Mouse (Mus musculus) urinary bladder, adult 18-20 months (tissue): ENCODE results near the gene Ftsj3.
"Not testable (repeated sequence)": the region's sequence is repeated elsewhere in the genome, so short reads cannot be mapped to it uniquely, and the experiment has no call there.

Experiments
- DNase-seq, 2 experiments: peaks; one replicate each; pipeline ENCODE4 v3.0.0; 2022; ENCODE audit warnings: low spot score in 2 of 2, mixed read lengths in 2 of 2

Ftsj3 gene

GRCm38 (mm10) chr11:106268326-106269059 is 12.6 kb upstream of the Ftsj3 start:
- peak; percentile 49 to 88 for DNase-seq

- DNase-seq = no peak
These were observed 12.0 kb upstream of the Ftsj3 start for GRCm38 (mm10) chr11:106267871-106268270.

DNA sequence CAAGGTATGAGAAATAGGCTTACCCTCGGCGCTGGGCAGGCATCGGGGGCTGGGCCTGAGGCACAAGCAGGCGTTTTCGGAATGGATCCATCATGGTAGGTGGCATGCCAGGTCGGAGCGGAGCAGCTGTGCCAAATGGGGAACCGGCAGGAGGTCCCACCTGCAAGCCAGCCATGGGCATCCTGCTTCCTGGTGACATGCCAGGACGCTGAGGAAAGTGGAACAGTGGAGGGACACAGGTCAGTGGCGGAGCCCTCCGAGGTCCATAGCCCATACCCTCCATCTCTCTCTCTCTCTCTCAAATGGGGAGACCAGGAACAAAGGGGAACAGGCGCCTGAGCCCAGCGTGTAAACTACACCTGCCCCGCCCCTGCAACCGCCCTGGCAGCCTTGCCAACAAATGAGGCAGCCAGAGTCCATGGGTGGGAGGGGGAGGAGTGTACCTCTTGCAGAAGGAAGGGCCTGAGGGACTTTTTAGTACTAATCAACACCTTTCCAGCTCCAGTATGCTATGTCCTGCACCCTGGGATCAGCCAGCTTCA is 11.5 kb upstream of the Ftsj3 start:
- peak; percentile 62 to 78 for DNase-seq

GRCm38 (mm10) chr11:106266431-106266830 is 10.6 kb upstream of the Ftsj3 start:
- no peak for DNase-seq

DNA sequence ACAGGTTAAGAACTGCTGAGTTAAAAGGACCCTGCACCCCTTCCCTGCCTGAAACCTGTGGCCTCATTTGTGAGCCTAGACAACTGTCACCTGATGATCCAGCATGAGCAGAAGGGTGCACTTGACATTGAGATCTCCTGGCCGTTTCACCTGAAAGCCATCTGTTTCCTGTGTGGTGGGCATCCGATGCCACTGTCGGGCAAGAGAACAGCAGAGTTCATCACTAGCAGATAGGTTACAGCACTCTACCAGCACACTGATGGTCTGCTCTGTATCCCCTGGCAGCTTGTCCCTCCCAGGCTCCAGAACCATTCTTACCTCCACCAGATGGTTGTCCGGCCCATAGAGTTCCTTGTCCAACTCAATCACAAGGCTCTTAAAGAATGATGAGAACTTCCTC is 9.7 kb upstream of the Ftsj3 start:
- no peak for DNase-seq

- no peak for DNase-seq
These were observed 9.1 kb upstream of the Ftsj3 start for GRCm38 (mm10) chr11:106264988-106265387.

- DNase-seq = no peak
These were observed 8.1 kb upstream of the Ftsj3 start for GRCm38 (mm10) chr11:106263963-106264362.

DNA sequence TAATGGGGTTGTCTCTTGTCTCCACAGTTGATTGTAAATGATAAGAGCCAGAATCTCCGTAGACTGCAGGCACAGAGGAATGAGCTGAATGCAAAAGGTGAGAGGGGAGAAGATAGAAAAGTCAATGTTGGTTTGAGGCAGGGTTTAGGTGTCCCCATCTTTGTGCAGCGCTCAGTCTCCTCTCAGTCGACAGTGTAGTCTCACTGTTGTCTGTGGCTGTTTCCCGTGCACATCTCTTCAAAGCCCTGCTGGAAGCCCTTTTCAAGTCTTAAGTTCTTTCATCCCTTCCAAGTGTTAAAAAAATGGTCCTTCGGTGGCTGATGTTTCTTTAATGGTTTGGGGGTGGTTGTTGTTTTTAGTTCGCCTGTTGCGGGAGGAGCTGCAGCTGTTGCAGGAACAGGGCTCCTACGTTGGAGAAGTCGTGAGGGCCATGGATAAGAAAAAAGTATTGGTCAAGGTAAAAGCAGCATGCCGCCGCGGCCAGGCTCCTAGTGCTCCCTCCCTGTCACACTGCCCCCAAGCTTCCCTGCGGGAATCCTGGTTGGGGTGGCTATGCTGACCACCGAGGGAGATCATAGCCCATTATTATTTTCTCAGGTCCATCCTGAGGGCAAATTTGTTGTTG is 5.1 kb upstream of the Ftsj3 start:
- no peak for DNase-seq

GRCm38 (mm10) chr11:106256775-106257174 is 896 bp upstream of the Ftsj3 start:
- DNase-seq = no peak

GRCm38 (mm10) chr11:106255174-106255573 is 705 bp downstream of the Ftsj3 start:
- DNase-seq = no peak

DNA sequence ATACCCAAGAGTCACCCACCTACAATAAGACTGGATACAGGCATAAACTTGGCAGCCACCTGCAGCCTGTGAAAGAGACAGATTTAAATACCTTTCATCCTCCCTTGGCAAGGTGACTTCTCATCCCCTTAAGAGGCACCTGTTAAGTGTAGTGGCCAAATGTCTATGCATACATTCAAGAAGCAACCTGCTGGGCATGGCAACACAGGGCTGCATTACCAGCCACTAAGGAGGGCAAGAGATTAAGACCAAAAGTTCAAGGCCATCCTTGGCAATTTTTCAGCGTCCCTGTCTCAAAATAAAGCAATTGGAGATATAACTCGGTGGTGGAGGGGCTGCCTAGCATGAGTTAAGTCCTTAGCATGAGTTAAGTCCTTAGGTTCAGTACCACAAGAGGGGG is 1.1 kb downstream of the Ftsj3 start:
- no peak for DNase-seq

DNA sequence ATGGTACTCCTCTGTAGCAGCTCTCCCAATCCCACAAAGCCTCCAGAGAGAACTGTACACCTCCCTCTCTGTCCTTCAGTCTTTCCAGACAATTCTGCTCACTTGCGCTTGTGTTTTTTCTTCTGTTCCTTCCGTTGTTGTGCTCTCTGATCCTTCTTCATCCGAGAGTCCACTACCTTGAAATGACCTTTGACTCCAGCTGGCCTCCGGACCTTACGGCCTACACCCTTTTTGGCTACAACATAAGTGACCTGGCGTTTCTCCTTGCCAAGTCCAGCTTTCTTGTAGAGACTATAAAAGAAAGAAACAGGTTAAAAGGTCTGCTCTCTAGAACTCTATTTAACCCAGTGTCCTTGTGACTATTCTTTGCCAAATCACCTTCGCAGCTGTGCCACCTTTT is 6.6 kb downstream of the Ftsj3 start:
- no peak for DNase-seq

DNA sequence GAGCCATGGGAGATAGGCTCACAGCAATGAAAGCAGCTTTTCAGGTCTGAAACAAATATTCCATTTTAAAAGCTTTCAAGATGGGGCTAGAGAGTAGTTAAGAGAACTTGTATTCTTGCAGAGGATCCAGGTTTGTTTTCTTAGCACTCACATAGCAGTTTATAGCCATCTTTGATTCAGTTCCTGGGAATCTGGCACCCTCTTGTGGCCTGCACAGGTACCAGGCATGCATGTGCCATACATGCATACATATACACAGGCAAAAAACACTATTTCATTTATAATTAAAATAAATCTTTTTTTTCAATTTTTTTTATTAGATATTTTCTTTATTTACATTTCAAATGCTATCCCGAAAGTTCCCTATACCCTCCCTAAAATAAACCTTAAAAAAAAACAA is 9.0 kb downstream of the Ftsj3 start:
- no peak for DNase-seq

DNA sequence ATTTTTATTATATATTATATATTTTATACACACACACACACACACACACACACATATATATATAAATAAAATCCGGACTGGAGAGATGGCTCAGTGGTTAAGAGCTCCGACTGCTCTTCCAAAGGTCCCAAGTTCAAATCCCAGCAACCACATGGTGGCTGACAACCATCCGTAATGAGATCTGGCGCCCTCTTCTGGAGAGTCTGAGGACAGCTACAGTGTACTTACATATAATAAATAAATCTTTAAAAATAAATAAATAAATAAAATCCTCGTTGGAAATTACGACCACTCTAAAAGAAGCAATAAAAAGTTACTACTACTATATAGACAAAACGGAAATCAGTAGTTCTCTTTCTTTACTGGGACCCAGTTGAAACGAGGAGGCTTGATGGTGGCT is 21.9 kb downstream of the Ftsj3 start:
- not testable (repeated sequence) for DNase-seq

DNA sequence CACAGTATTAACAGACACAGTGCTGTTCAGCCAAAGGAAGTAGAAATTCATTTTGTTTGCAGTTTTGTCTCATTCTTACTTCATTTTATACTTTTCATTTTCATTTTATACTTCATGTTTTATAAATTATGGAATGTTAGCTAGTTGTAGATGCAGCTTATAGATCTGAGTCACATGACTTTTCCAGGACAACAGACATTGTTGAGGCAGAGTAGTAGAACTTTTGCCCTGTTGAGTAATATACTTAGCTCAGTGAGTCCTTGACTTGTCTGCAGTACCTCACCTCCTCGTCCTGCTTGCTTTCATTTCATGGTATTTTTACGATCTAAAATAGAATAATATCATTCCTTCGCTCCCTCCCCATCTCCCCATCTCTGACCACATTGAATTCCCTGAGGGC is 35.3 kb downstream of the Ftsj3 start:
- no peak for DNase-seq

DNA sequence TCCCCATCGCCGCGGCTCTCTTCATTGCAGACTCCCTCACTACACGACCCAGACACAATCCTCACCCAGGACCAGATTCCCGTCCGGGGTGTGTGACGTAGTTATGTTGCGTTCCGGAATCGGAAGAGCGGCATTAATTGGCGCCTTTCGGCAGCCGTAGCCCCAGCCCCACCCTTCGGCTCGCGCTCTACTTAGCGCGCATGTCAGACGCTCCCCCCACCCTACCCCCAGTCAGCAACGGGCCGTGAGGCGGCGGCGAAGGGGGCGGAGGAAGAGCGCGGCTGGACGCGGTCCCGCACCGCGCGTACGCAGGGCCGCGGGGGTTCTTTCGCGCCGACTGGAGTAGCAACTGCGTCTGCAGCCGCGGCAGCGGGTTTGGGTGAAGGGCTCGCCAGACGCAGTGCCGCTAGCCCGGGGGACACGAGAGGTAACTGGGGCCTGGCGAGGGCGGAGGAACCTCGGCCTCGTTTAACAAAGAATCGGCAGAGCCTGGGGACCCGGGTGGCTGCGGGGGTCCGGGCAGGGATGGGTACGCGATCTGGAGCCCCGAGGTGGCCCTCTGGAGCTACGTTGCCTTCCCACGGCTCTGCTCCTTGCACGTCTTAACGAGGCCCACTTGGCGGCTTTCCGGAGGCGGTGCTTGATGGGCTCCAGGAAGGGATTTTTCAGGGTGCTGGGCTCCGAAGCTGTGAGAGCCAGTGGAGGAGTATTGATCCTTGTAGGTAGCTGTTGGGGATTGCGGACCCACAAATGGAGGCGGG is 39.0 kb downstream of the Ftsj3 start, which contains the start of gene Ddx42:
Ddx42 (plus strand) TSS at position 197 of the 761 bp plus-strand sequence.
- peak; percentile 79 to 87 for DNase-seq

GRCm38 (mm10) chr11:106215927-106216729 is 39.8 kb downstream of the Ftsj3 start, which contains the start of gene Ccdc47:
Ccdc47 (minus strand) TSS chr11:106216344.
- peak; percentile 81 to 95 for DNase-seq

- DNase-seq = no peak
These were observed 40.4 kb downstream of the Ftsj3 start for GRCm38 (mm10) chr11:106215450-106215859.

DNA sequence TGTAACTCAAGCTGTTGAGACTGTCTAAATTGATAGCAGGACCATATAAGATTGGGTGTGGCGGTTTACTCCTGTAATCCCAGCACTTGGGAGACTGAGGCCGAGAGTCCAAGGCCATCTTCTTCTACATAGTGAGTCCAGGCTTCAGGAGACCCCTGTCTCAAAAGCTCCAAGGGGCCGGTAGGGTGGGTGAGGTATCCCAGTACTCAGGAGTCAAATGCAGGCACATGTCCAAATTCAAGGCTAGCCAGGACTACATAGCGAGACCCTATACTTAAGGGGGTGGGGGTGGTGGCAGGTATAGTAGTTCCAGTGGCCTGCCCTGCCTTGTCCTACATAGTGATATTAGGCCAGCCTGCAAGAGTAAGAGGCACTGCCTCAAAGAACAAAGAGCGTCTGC is 41.0 kb downstream of the Ftsj3 start:
- DNase-seq = no peak

DNA sequence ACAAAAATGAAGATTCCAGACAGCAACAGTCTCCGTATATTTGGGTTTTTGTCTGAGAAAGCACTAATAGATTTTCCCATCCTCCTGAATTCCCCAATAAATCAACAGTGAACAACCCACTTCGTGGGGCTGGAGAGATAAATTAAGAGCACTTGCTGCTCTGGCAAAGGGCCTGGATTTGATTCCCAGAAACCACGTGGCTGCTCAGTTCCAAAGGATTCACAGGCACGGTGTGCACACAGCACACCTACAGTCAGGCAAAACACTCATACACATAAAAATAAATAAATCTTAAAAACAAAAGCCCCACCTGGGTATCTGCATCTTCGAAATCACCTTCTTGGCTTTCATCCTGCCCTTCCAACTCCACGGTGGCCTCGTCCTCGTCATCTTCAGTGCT is 43.1 kb downstream of the Ftsj3 start:
- no peak for DNase-seq

DNA sequence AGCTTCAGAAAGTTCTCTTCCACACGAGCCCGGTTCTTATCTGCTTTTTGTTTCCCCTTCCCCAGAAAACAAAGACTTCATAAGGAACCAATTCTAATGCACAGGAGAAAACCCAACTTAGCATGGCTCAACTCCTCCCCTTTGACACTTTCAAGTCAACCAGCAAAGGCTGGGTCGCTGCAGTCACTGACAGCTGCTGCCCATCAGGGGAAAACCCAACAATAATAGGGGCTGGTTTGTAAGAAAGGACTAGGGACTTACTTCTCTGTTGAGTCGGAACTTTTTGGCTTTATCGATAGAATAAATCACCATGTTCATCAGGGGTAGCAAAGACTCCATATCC is 53.8 kb downstream of the Ftsj3 start, which contains the start of gene Strada:
Strada (minus strand) TSS at position 46 of the 343 bp plus-strand sequence.
- DNase-seq = no peak
